Mouse (Mus musculus) megakaryocyte, embryonic 14.5 days (primary cell): ENCODE data around the gene Cbr1. TPM values are rescaled to one million over a fixed set of nuclear protein-coding genes. Genes with fewer than 3 reads are reported as not detected.
A peak's percentile ranks its signal among the peaks of the same experiment; 100 is the strongest.

Experiments used
- H3K27me3 ChIP-seq: replicated peaks from 2 replicates; pipeline ENCODE3; 2012; ENCODE audit warnings: inconsistent platforms
- H3K36me3 ChIP-seq: replicated peaks from 2 replicates; pipeline ENCODE3; 2012; ENCODE audit warnings: low read length, inconsistent platforms, mixed read lengths
- H3K4me1 ChIP-seq: 2 replicates; pipeline ENCODE4 v1.6.1; 2012; ENCODE audit warnings: inconsistent platforms
- H3K4me3 ChIP-seq: replicated peaks from 2 replicates; pipeline ENCODE3; 2012; ENCODE audit warnings: moderate library complexity, mild to moderate bottlenecking, inconsistent platforms
- H3K9me3 ChIP-seq: 2 replicates; pipeline ENCODE4 v1.6.1; 2012; ENCODE audit warnings: inconsistent platforms
- FLI1 ChIP-seq: IDR thresholded peaks from 2 replicates; pipeline ENCODE4 v1.6.1; 2012; ENCODE audit warnings: low read length, inconsistent platforms, mixed read lengths
- GATA1 ChIP-seq: IDR thresholded peaks from 3 replicates; pipeline ENCODE4 v1.6.1; 2012; ENCODE audit warnings: mixed read lengths, low read length, inconsistent platforms, borderline replicate concordance
- polyA plus RNA-seq: library from polyadenylated mRNA; stranded (reverse); fragments of >175 nt; gene quantifications from 2 replicates; pipeline ENCODE4 v1.2.3, GENCODE M21; 2012; ENCODE audit warnings: low replicate concordance; ENCODE audit not compliant: insufficient read depth

The Cbr1 gene
- polyA plus RNA-seq, 1 experiment = 18.8 TPM

DNA sequence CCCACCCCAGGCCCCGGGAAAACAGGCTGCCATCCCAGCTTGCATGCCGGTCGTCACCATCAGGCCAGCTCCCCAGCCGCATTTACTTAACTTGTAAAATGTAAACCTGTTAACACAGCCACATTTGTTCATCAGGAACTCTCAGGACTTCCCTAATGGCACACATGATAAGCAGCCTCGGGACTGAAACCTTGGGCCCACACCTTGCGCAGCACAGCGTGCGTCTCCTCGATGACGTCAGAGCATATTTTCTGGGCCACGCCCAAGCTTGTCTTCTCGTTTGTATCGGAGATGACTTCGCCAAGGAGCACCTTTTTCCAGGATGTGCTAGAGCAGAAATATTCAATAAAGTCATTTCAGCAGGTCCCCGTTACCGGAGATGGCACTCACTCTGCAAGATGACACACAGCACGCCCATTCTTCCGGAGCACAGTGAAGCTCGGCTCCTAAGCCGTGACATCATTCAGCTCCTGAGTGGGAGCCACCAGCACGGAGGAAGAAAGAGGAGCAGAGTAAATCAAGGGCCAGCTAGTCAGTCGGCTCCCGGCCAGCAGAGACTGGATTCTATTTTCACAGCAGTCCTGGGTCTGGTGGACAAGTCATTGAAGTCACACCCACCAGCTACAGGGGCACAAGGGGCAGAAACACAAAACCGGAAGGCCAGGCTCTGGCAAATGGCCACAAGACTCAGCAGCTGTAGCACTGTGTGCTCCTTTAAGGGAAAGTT is 20.5 kb upstream of the Cbr1 start:
- Histone ChIP-seq H3K4me3 (no peak overlapping the region), H3K36me3 (no peaks in the 10 kb centered on the region), H3K27me3 (peaks cover 28% of the 10 kb centered on the region), H3K9me3 (no peaks in the 10 kb centered on the region), H3K4me1 (peaks cover 33% of the 10 kb centered on the region)
- TF ChIP-seq FLI1 = no peak
- TF ChIP-seq GATA1 = no peak

DNA sequence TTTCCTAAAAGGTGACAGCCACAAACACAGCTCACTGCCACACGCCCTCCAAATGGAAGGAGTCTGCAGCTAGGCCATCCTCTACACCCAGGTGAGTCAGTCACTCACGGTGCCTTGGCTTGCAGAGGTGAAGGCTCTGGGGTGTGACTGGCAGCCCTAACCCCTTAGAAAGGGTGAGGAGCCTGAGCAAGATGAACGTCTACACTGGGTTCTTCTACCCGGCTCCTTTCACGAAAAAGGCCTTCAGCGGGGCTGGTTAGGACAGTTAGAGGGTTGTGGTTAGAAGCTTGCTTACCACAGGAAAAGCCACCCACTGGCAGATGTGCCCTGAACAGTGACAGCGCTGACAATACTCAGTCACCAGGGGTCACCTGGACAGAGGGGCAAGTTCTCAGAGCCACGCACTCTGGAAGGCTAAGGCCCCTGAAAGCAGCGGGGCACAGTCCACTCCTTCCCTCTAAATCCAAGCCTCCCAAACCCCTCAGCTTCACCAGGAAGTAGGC is 19.9 kb upstream of the Cbr1 start:
- Histone ChIP-seq H3K4me1 (peaks cover 33% of the 10 kb centered on the region), H3K4me3 (peak overlapping the region; percentile 47), H3K27me3 (peaks cover 30% of the 10 kb centered on the region), H3K36me3 (peaks cover under 1% of the 10 kb centered on the region), H3K9me3 (no peaks in the 10 kb centered on the region)
- TF ChIP-seq GATA1 (no peak), FLI1 (no peak)

DNA sequence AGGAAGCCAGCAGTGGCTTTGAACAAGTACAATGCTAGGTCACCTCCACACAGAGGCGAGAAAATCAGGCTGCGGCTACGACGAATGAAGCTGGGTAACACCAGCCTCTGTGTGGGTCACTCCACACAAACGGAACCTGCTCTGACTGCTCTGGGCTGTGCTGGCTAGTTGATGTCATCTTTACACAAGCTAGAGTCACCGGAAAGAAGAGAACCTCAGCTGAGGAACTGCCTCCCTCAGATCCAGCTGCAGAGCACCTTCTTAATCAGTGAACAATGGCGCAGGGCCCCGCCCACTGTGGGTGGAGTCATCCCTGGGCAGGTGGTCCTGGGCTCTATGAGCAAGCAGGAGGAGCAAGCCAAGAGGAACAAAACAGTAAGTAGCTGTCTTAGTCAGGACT is 19.3 kb upstream of the Cbr1 start:
- TF ChIP-seq GATA1 = no peak
- TF ChIP-seq FLI1 = no peak
- Histone ChIP-seq H3K27me3 (peaks cover 26% of the 10 kb centered on the region), H3K4me1 (peaks cover 29% of the 10 kb centered on the region), H3K36me3 (peaks cover 4% of the 10 kb centered on the region), H3K4me3 (no peak overlapping the region), H3K9me3 (no peaks in the 10 kb centered on the region)

DNA sequence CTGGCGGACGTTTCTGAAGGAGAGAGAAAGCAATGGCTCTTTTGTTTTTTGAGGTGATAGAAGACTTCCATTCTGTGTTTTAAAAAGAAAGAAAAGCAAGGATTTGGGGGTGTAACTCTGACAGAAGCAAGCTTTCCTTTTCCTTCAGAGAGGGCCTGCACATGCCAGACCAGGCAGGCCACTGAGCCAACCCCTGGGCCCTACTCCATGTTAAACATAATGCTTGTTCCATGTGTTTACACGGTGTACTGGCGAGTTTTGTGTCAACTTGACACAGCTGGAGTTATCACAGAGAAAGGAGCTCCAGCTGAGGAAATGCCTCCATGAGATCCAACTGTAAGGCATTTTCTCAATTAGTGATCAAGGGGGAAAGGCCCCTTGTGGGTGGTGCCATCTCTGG is 17.4 kb upstream of the Cbr1 start:
- Histone ChIP-seq H3K36me3 (peaks cover 4% of the 10 kb centered on the region), H3K4me3 (no peak overlapping the region), H3K9me3 (no peaks in the 10 kb centered on the region; the same call in 1 of the 2 replicates), H3K27me3 (peaks cover 31% of the 10 kb centered on the region), H3K4me1 (peaks cover 29% of the 10 kb centered on the region)
- no peak for TF ChIP-seq GATA1
- no peak for TF ChIP-seq FLI1

DNA sequence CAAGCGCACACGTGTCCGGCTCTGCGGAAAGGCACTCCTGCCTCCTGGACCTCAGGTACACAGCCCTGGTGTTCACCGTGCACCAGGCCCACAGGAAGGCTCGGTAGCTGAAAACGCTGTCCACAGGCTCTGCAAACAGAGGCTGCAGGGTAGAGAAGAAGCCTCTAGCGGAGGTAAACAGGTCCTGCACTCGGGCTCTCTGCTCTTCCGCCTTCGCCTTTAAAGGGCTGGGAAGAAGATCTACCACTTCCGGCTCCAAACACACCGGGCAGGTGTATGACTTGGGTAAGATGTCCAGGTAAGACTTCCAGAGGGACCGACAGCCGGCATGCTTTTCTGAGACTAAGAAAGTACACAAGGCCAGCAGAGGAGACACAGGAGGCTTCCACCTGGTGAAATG is 14.7 kb upstream of the Cbr1 start:
- Histone ChIP-seq H3K4me3 (no peak overlapping the region), H3K27me3 (peaks cover 25% of the 10 kb centered on the region), H3K36me3 (peaks cover 8% of the 10 kb centered on the region), H3K4me1 (peaks cover 12% of the 10 kb centered on the region), H3K9me3 (peaks cover 4% of the 10 kb centered on the region)
- TF ChIP-seq GATA1 = no peak
- no peak for TF ChIP-seq FLI1

DNA sequence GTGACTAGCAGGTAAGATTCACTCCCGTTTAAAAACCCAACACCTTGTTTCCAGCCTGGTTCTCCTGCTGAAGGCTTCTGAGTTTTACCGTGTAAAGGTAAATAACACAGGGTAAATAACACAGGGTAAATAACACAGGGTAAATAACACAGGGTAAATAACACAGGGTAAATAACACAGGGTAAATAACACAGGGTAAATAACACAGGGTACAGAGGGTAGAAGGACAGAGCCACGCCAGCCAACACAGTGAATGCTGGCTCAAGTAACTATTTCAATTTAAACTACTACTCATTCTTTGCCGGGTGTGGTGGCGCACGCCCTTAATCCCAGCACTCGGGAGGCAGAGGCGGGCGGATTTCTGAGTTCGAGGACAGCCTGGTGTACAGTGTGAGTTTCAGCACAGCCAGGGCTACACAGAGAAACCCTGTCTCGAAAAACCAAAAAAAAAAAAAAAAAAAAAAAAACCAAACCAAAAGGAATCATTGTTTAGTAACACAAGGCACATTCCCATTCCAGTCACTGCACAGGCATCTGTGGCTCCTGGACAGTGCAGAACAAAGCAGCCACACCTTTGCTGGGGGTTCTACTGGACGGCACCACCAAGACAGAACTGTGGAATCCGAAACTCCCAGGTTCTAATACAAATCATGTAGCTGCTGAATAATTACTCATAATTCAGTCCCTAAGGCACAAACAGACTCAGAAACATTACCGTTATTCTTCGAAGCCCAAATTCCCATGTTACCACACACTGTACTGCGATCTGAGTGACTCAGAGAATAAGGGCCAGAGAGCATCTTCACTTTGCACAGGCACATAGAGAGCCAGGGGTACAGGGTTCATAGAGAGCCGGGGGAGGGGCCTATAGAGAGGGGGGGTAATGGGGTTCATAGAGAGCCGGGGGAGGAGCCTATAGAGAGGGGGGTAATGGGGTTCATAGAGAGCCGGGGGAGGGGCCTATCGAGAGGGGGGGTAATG is 13.9 kb upstream of the Cbr1 start:
- no peak for TF ChIP-seq FLI1
- TF ChIP-seq GATA1 = no peak
- peaks cover 8% of the 10 kb centered on the region for H3K36me3 ChIP-seq

DNA sequence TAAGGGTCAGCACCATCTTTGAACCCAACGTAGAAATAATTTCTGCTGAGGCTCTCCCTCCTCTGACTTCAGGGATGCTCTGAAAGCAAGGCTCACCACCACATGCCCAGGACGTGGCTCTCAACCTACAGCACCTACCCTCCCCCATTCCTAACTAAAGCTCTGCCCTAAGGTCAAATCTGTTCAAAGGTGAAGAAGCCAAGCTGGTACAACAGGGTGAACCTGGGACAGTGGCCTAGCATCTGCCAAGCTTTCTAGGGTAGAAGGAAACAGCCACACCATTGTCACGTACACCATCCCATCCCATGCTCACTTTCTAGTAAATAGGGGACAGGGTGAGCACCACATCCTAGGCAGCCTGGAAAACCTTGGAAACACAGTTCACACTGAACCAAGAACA is 12.9 kb upstream of the Cbr1 start:
- H3K4me1 ChIP-seq = peaks cover 3% of the 10 kb centered on the region; the same call in 1 of the 2 replicates
- no peak overlapping the region for H3K4me3 ChIP-seq
- H3K36me3 ChIP-seq = peaks cover 8% of the 10 kb centered on the region
- H3K27me3 ChIP-seq = peaks cover 25% of the 10 kb centered on the region
- TF ChIP-seq FLI1 (no peak), GATA1 (no peak)
- H3K9me3 ChIP-seq = peaks cover 4% of the 10 kb centered on the region

More for the DNA sequence above, 13.9 kb upstream of the Cbr1 start:
- Histone ChIP-seq H3K9me3 (peaks cover 4% of the 10 kb centered on the region), H3K4me1 (peaks cover 7% of the 10 kb centered on the region; the same call in 1 of the 2 replicates), H3K4me3 (no peak overlapping the region), H3K27me3 (peaks cover 23% of the 10 kb centered on the region)

DNA sequence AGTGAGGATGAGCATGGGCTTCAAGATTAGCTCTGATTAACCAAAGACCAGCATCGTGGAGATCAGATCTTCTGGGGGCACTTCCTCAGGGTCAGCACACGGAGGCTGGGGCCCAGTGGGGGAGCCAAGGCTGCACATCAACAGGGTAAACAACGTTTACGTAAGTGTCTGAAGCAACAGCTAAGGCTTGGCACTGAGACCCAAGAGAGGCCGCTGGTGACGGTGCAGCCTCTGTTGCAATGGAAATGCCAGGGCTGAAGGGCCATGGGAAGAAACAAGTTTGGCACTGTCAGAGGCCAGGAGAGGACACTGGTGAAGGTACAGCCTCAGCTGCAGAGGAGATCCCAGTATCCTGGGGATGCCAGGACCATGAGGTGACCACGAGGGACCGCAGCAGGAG is 12.2 kb upstream of the Cbr1 start:
- Histone ChIP-seq H3K27me3 (peaks cover 21% of the 10 kb centered on the region), H3K36me3 (peaks cover 8% of the 10 kb centered on the region), H3K4me1 (no peaks in the 10 kb centered on the region), H3K4me3 (no peak overlapping the region), H3K9me3 (peaks cover 4% of the 10 kb centered on the region)
- TF ChIP-seq FLI1 (no peak), GATA1 (no peak)

DNA sequence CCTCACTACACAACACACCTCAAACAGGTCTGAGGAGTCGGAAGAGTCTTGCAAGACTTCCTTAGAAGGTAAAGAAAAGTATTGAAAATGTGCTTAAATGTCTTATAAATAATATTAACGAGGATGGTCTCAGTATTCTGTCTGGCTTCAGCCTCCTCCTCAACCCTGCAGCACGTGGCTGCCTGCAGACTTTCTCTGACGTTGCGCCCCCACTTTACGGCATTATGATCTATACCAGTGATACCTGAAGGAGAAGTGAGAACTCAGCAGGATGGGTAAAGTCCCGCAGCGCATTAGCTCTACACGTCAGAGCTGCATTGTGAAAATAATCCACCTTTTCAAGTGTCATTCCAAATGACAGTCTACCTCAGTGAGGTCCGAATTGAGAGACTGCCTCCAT is 11.2 kb upstream of the Cbr1 start:
- TF ChIP-seq FLI1 = no peak
- TF ChIP-seq GATA1 = no peak
- H3K36me3 ChIP-seq = peaks cover 8% of the 10 kb centered on the region

More for the DNA sequence above, 11.2 kb upstream of the Cbr1 start:
- peaks cover 21% of the 10 kb centered on the region for H3K27me3 ChIP-seq
- no peak overlapping the region for H3K4me3 ChIP-seq
- H3K9me3 ChIP-seq = peaks cover 4% of the 10 kb centered on the region
- no peaks in the 10 kb centered on the region for H3K4me1 ChIP-seq
